Mouse (Mus musculus): Measurements from ENCODE around the gene Abr. TPM values are rescaled to one million over a fixed set of nuclear protein-coding genes. Genes with fewer than 3 reads are reported as not detected.

Abr gene
- total and polyA plus RNA-seq, 2 experiments from 2014 or later: 87.5 to 211 TPM

GRCm38 (mm10) chr11:76571613-76571929, 50.5 kb downstream of the Abr start:
- Histone ChIP-seq H3K4me2 (ENCODE audit: low read depth, low read length) (peak overlapping the region; percentile 94), H3K9ac (replicated peaks; ENCODE audit: low read length) (peak overlapping the region; percentile 64), H3K9me3 (ENCODE audit: low read length) (no peaks in the 10 kb centered on the region), H3K4me1 (ENCODE audit: insufficient read depth, low read length) (peaks cover 23% of the 10 kb centered on the region), H3K36me3 (ENCODE audit: insufficient read depth, low read length) (no peaks in the 10 kb centered on the region), H3K4me3 (ENCODE audit: low read length) (peak overlapping the region; percentile 71), H3K27me3 (ENCODE audit: insufficient read depth, low read length) (no peaks in the 10 kb centered on the region), H3K27ac (peak overlapping the region; percentile 84)
- WGBS: 3% methylated on average over 9 of the region's 9 CpGs
- DNase-seq (ENCODE audit: low spot score): no peak
- no peak; the same call in 1 of the 2 replicates for TF ChIP-seq CTCF (IDR thresholded peaks at IDR 0.05; ENCODE audit: low read depth)
- peak; percentile 76; the same call in 1 of the 2 replicates for ATAC-seq

DNA sequence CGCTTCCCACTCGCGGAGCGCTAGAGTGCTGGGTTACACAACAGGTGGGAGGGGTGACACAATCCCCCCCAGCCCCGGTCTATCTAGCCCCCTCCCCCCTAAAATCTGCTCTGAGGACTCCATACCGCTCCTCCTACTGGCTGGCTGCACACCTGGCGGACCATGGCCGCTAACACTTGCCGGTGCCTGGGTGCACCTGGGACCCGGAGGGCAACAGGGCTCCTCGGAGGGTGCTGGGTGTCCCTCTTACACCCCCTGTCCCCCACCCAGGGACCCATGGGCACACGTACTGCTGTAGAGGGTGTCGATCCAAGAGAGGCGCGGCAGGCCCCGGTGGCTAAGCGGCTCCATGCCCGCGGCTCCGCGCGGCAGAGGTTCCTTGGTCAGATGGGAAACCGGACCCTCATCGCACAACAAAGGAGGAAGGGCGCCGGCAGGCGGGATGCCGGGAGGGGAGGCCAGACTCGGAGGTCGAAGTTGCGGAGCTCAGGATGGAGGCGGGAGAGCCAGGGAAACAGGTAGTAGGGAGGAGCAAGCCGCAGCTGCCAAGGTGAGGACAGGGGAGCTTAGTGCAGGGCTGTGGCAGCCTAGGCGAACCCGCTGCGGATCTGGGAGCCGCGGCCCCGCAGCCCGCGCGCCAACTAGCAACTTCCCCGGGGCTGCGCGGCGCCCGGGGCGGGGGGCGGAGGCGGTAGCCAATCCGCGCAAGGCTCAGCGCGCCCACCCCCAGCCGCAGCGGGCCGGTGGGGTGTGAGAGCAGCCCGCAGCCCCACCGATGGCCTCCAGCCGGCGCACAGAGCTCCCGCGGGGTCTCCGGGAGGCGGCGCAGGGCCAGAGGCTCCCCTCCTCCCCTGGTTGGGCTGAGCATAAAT, 51.1 kb downstream of the Abr start:
- WGBS: under 1% methylated on average over 59 of the region's 66 CpGs
- peaks cover 25% of the 10 kb centered on the region for H3K4me1 ChIP-seq (ENCODE audit: insufficient read depth, low read length)

GRCm38 (mm10) chr11:76570201-76570731, 51.8 kb downstream of the Abr start:
- Histone ChIP-seq H3K9me3 (ENCODE audit: low read length) (no peaks in the 10 kb centered on the region), H3K4me1 (ENCODE audit: insufficient read depth, low read length) (peaks cover 25% of the 10 kb centered on the region), H3K4me3 (ENCODE audit: low read length) (peak overlapping the region; percentile 71), H3K27ac (peak overlapping the region; percentile 84), H3K36me3 (ENCODE audit: insufficient read depth, low read length) (no peaks in the 10 kb centered on the region), H3K27me3 (ENCODE audit: insufficient read depth, low read length) (no peaks in the 10 kb centered on the region), H3K9ac (replicated peaks; ENCODE audit: low read length) (peak overlapping the region; percentile 64), H3K4me2 (ENCODE audit: low read depth, low read length) (peak overlapping the region; percentile 94)
- ATAC-seq (peak; percentile 30; the same call in 1 of the 2 replicates), DNase-seq (ENCODE audit: low spot score) (peak; percentile 53)
- WGBS: 10% methylated on average over 10 of the region's 10 CpGs
- no peak for TF ChIP-seq CTCF (IDR thresholded peaks at IDR 0.05; ENCODE audit: low read depth)

More for the DNA sequence above, 51.1 kb downstream of the Abr start:
- peak overlapping the region; percentile 94 for H3K4me2 ChIP-seq (ENCODE audit: low read depth, low read length)
- H3K4me3 ChIP-seq (ENCODE audit: low read length): peak overlapping the region; percentile 71
- H3K36me3 ChIP-seq (ENCODE audit: insufficient read depth, low read length): no peaks in the 10 kb centered on the region
- peak overlapping the region; percentile 84 for H3K27ac ChIP-seq
- H3K27me3 ChIP-seq (ENCODE audit: insufficient read depth, low read length): no peaks in the 10 kb centered on the region
- peak; percentile 81 for DNase-seq (ENCODE audit: low spot score)
- peak; percentile 29; the same call in 1 of the 2 replicates for TF ChIP-seq CTCF (IDR thresholded peaks at IDR 0.05; ENCODE audit: low read depth)
- peak overlapping the region; percentile 64 for H3K9ac ChIP-seq (replicated peaks; ENCODE audit: low read length)
- no peaks in the 10 kb centered on the region for H3K9me3 ChIP-seq (ENCODE audit: low read length)
- ATAC-seq: peak; percentile 89

DNA sequence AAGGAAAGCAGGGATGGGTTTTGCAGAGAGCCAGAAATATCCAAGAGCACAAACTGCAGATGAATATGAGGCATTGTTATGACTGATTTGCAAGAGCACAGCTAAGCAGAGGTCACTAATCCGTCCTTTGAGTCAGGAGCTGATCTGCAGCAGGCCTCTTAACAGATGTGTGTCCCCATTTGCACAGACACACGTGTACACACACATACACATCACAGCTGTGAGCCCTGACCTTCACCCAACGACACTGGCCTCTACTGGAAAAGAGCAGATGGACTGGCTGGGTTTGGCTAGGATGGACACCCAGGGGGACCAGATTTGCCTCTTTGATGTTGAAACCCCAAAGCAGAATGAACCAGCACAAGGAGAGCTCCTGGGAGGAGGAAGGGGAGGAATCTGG, 52.7 kb downstream of the Abr start:
- Histone ChIP-seq H3K27me3 (ENCODE audit: insufficient read depth, low read length) (no peaks in the 10 kb centered on the region), H3K9ac (replicated peaks; ENCODE audit: low read length) (peak overlapping the region; percentile 64), H3K36me3 (ENCODE audit: insufficient read depth, low read length) (no peaks in the 10 kb centered on the region), H3K27ac (peak overlapping the region; percentile 36; the same call in 1 of the 2 replicates), H3K4me2 (ENCODE audit: low read depth, low read length) (peak overlapping the region; percentile 94), H3K4me3 (ENCODE audit: low read length) (peak overlapping the region; percentile 71), H3K9me3 (ENCODE audit: low read length) (no peaks in the 10 kb centered on the region), H3K4me1 (ENCODE audit: insufficient read depth, low read length) (peaks cover 29% of the 10 kb centered on the region)
- WGBS: 28% methylated on average over 3 of the region's 3 CpGs
- ATAC-seq: no peak
- no peak for DNase-seq (ENCODE audit: low spot score)
- no peak for TF ChIP-seq CTCF (IDR thresholded peaks at IDR 0.05; ENCODE audit: low read depth)

GRCm38 (mm10) chr11:76566081-76566480, 56.0 kb downstream of the Abr start:
- peaks cover 32% of the 10 kb centered on the region for H3K4me1 ChIP-seq (ENCODE audit: insufficient read depth, low read length)
- H3K27ac ChIP-seq: no peak overlapping the region
- H3K27me3 ChIP-seq (ENCODE audit: insufficient read depth, low read length): no peaks in the 10 kb centered on the region
- no peak overlapping the region for H3K9ac ChIP-seq (replicated peaks; ENCODE audit: low read length)
- DNase-seq (ENCODE audit: low spot score) (no peak), ATAC-seq (no peak)
- H3K4me2 ChIP-seq (ENCODE audit: low read depth, low read length): peak overlapping the region; percentile 10; the same call in 1 of the 2 replicates
- no peaks in the 10 kb centered on the region for H3K9me3 ChIP-seq (ENCODE audit: low read length)
- 33% methylated on average over 3 of the region's 3 CpGs for WGBS
- no peaks in the 10 kb centered on the region for H3K36me3 ChIP-seq (ENCODE audit: insufficient read depth, low read length)
- no peak overlapping the region for H3K4me3 ChIP-seq (ENCODE audit: low read length)
- no peak for TF ChIP-seq CTCF (IDR thresholded peaks at IDR 0.05; ENCODE audit: low read depth)

GRCm38 (mm10) chr11:76562584-76562983, 59.5 kb downstream of the Abr start:
- WGBS: 31% methylated on average over 3 of the region's 3 CpGs
- DNase-seq (ENCODE audit: low spot score): peak; percentile 38
- no peaks in the 10 kb centered on the region for H3K9me3 ChIP-seq (ENCODE audit: low read length)
- no peaks in the 10 kb centered on the region for H3K36me3 ChIP-seq (ENCODE audit: insufficient read depth, low read length)
- no peak overlapping the region for H3K4me3 ChIP-seq (ENCODE audit: low read length)
- no peak overlapping the region for H3K27ac ChIP-seq
- ATAC-seq: peak; percentile 58; the same call in 1 of the 2 replicates
- no peak overlapping the region for H3K4me2 ChIP-seq (ENCODE audit: low read depth, low read length)
- no peaks in the 10 kb centered on the region for H3K27me3 ChIP-seq (ENCODE audit: insufficient read depth, low read length)
- TF ChIP-seq CTCF (IDR thresholded peaks at IDR 0.05; ENCODE audit: low read depth): no peak
- H3K4me1 ChIP-seq (ENCODE audit: insufficient read depth, low read length): peaks cover 19% of the 10 kb centered on the region
- no peak overlapping the region for H3K9ac ChIP-seq (replicated peaks; ENCODE audit: low read length)
